Mouse (Mus musculus) limb, embryonic 15.5 days (tissue): ENCODE measurements around the gene Acer1. TPM values are rescaled to one million over a fixed set of nuclear protein-coding genes. Genes with fewer than 3 reads are reported as not detected.
A peak's percentile ranks its signal among the peaks of the same experiment; 100 is the strongest.

Experiments used
- ATAC-seq: fragments of 200-750 bp; cut with Nextera tagmentation; 2 replicates; pipeline ENCODE4 v1.8.0; 2017; ENCODE audit warnings: low read depth, moderate TSS enrichment; ENCODE audit not compliant: insufficient number of reproducible peaks, low FRiP score, low TSS enrichment
- H3K27ac ChIP-seq: fragments of 300-500 bp; sonication (generic); 2 replicates; pipeline ENCODE4 v1.5.1; 2015; ENCODE audit warnings: moderate library complexity, mild to moderate bottlenecking, inconsistent platforms
- H3K27me3 ChIP-seq: fragments of 300-500 bp; sonication (generic); 2 replicates; pipeline ENCODE4 v1.6.1; 2015; ENCODE audit warnings: inconsistent platforms
- H3K36me3 ChIP-seq: fragments of 300-500 bp; sonication (generic); 2 replicates; pipeline ENCODE4 v1.6.1; 2015; ENCODE audit warnings: inconsistent platforms
- H3K4me1 ChIP-seq: fragments of 300-500 bp; sonication (generic); 2 replicates; pipeline ENCODE4 v1.6.1; 2015; ENCODE audit warnings: inconsistent platforms
- H3K4me2 ChIP-seq: fragments of 300-500 bp; sonication (generic); 2 replicates; pipeline ENCODE4 v1.6.1; 2015; ENCODE audit warnings: mild to moderate bottlenecking, inconsistent platforms
- H3K4me3 ChIP-seq: fragments of 300-500 bp; sonication (generic); 2 replicates; pipeline ENCODE4 v1.5.1; 2015; ENCODE audit warnings: mild to moderate bottlenecking, inconsistent platforms
- H3K9ac ChIP-seq: fragments of 300-500 bp; sonication (generic); 2 replicates; pipeline ENCODE4 v1.6.1; 2015; ENCODE audit warnings: inconsistent platforms
- H3K9me3 ChIP-seq: fragments of 300-500 bp; sonication (generic); 2 replicates; pipeline ENCODE4 v1.6.1; 2016; ENCODE audit warnings: inconsistent platforms
- WGBS: fragments of 180-500 bp; shearing (Covaris S2); methylation state at CpG from one replicate; pipeline ENCODE4 v1.1.7; 2015; 5-methylcytosine and 5-hydroxymethylcytosine counted together
- polyA plus RNA-seq: library from polyadenylated mRNA; unstranded; fragments of >200 nt; fragmentation: Nextera tagmentation; extraction: Ambion mirVana; gene quantifications from 2 replicates; pipeline ENCODE4 v1.2.1, GENCODE M21; 2015

Acer1 gene
- 20.5 and 24.0 TPM in 2 replicates for polyA plus RNA-seq

DNA sequence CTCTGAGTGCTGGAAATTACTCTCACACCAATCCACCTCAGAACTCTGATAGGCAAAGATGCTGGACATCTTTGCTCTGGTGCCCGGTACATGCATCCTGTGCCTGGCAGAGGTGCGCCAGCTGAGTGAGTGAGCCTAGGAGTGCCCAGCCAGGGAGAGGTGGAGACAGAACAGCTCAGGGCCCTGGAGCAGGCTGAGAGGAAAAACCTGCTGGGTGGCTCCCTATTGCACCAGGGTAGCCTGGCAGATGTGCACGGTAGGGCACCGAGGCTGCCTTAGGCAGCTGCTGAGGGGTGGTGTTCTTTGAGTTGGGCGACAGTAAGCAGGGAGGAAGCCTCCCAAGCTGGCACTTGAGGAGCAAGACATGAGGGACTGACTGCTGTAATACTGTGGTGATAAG is at the start of gene Acer1:
Acer1 (minus strand) TSS at position 114 of the 400 bp plus-strand sequence.
- no peaks in the 10 kb centered on the region for H3K36me3 ChIP-seq
- H3K9ac ChIP-seq = no peak within 1 kb of the TSS
- H3K9me3 ChIP-seq = no peaks in the 10 kb centered on the region
- no peak within 1 kb of the TSS for H3K4me3 ChIP-seq
- no peak for ATAC-seq
- no peak within 1 kb of the TSS for H3K4me2 ChIP-seq
- WGBS = 67% methylated on average over 5 of the region's 5 CpGs
- no peak within 1 kb of the TSS; the same call in 1 of the 2 replicates for H3K27ac ChIP-seq
- no peaks in the 10 kb centered on the region for H3K27me3 ChIP-seq
- H3K4me1 ChIP-seq = no peaks in the 10 kb centered on the region

DNA sequence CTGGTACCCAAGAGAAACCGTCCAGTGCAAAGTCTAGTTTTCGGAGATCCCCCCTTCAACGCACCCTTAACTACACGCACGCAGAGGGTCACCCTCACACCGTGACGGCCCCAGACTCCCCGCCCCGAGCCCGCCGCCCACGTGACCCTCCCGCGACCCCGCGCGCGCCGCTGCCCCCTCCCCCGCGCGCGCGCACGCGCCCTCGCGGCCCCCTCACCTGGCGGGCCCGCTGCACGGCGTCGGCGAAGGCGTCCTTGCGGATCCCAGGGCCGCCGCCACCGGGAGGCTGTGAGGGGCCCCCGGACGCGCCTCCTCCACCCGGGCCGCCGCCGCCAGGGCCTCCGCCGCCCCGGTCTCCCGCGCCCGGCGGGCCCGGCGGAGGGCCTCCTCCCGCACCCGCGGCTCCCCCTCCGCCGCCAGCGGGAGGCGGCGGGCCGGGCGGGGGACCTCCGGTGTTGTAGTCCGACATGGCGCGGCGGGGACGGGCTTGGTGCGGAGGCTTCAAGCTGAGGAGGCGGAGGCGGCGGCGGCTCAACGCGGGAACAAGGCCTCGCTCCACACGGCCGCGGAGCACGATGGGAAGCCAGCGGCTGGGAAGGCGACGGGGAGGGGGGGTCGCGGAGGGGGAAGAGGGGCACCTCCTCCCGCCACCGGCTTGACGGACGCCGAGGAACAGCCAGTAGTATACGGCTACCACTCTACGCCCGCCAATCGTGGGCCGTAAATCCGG is 49.2 kb upstream of the Acer1 start, which contains the start of gene Khsrp:
Khsrp (minus strand) TSS at position 592 of the 730 bp plus-strand sequence.
- peak within 1 kb of the TSS; percentile 74 for H3K4me2 ChIP-seq
- H3K9me3 ChIP-seq = no peaks in the 10 kb centered on the region
- H3K36me3 ChIP-seq = peaks cover 28% of the 10 kb centered on the region
- peaks cover 16% of the 10 kb centered on the region for H3K4me1 ChIP-seq
- H3K27ac ChIP-seq = peak within 1 kb of the TSS; percentile 93
- peak within 1 kb of the TSS; percentile 96 for H3K4me3 ChIP-seq
- ATAC-seq = no peak
- H3K27me3 ChIP-seq = no peaks in the 10 kb centered on the region
- H3K9ac ChIP-seq = peak within 1 kb of the TSS; percentile 100
- under 1% methylated on average over 69 of the region's 99 CpGs for WGBS

GRCm38 (mm10) chr17:57029691-57030090 is 47.8 kb upstream of the Acer1 start:
- no peaks in the 10 kb centered on the region for H3K9me3 ChIP-seq
- peak overlapping the region; percentile 74 for H3K4me2 ChIP-seq
- no peaks in the 10 kb centered on the region for H3K27me3 ChIP-seq
- peaks cover 42% of the 10 kb centered on the region for H3K36me3 ChIP-seq
- H3K4me3 ChIP-seq = peak overlapping the region; percentile 96
- no peak overlapping the region for H3K27ac ChIP-seq
- peak overlapping the region; percentile 100; the same call in 1 of the 2 replicates for H3K9ac ChIP-seq
- H3K4me1 ChIP-seq = peaks cover 16% of the 10 kb centered on the region
- WGBS = 37% methylated on average over 8 of the region's 8 CpGs
- ATAC-seq = no peak

GRCm38 (mm10) chr17:57027471-57027870 is 45.5 kb upstream of the Acer1 start:
- no peaks in the 10 kb centered on the region for H3K9me3 ChIP-seq
- no peak overlapping the region for H3K9ac ChIP-seq
- no peak for ATAC-seq
- H3K4me1 ChIP-seq = peaks cover 15% of the 10 kb centered on the region
- no peak overlapping the region for H3K4me3 ChIP-seq
- H3K27me3 ChIP-seq = no peaks in the 10 kb centered on the region
- WGBS = 89% methylated on average over 4 of the region's 4 CpGs
- H3K27ac ChIP-seq = no peak overlapping the region
- no peak overlapping the region for H3K4me2 ChIP-seq
- H3K36me3 ChIP-seq = peaks cover 64% of the 10 kb centered on the region

GRCm38 (mm10) chr17:57020960-57021359 is 39.0 kb upstream of the Acer1 start:
- H3K4me3 ChIP-seq = no peak overlapping the region
- no peak overlapping the region for H3K27ac ChIP-seq
- no peak for ATAC-seq
- H3K9ac ChIP-seq = no peak overlapping the region
- H3K4me2 ChIP-seq = no peak overlapping the region
- no peaks in the 10 kb centered on the region for H3K4me1 ChIP-seq
- 91% methylated on average over 5 of the region's 5 CpGs for WGBS
- no peaks in the 10 kb centered on the region for H3K27me3 ChIP-seq
- peaks cover 65% of the 10 kb centered on the region for H3K36me3 ChIP-seq
- no peaks in the 10 kb centered on the region for H3K9me3 ChIP-seq

DNA sequence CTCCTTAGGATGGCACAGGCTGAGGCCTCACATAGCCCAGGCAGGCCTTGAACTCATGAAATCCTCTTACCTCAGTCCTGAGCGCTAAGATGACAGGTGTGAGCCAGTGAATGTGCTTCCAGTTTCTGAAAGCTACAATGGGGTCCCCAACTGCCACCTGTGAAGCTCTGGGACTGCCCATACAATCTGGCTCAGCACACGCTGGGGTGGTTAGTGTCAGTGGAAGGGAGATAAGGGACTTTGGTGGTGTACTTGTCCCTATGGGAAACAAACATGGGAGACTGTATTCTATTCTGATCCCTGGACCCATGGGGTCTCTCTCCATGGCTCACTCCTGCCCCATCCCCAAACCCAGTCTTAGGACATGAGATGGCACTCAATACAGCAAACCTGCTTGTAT is 37.8 kb upstream of the Acer1 start:
- H3K27ac ChIP-seq = no peak overlapping the region
- no peak overlapping the region for H3K9ac ChIP-seq
- peaks cover 53% of the 10 kb centered on the region for H3K36me3 ChIP-seq
- no peaks in the 10 kb centered on the region for H3K27me3 ChIP-seq
- no peaks in the 10 kb centered on the region for H3K9me3 ChIP-seq
- no peak for ATAC-seq
- 87% methylated on average over 2 of the region's 2 CpGs for WGBS
- H3K4me1 ChIP-seq = no peaks in the 10 kb centered on the region
- H3K4me3 ChIP-seq = no peak overlapping the region
- no peak overlapping the region for H3K4me2 ChIP-seq

- ATAC-seq = no peak
- Histone ChIP-seq H3K27me3 (no peaks in the 10 kb centered on the region), H3K36me3 (peaks cover 16% of the 10 kb centered on the region), H3K9ac (no peak overlapping the region), H3K9me3 (no peaks in the 10 kb centered on the region), H3K27ac (peak overlapping the region; percentile 95), H3K4me2 (peak overlapping the region; percentile 81), H3K4me3 (peak overlapping the region; percentile 75), H3K4me1 (peaks cover 19% of the 10 kb centered on the region)
- WGBS = 69% methylated on average over 13 of the region's 13 CpGs
Measured at GRCm38 (mm10) chr17:57012245-57012795, 30.4 kb upstream of the Acer1 start.

- H3K9ac ChIP-seq = peak within 1 kb of the TSS; percentile 79
- peak within 1 kb of the TSS; percentile 95 for H3K27ac ChIP-seq
- peak; percentile 90 for ATAC-seq
- H3K9me3 ChIP-seq = no peaks in the 10 kb centered on the region
- peaks cover 25% of the 10 kb centered on the region for H3K36me3 ChIP-seq
- H3K27me3 ChIP-seq = no peaks in the 10 kb centered on the region
- H3K4me1 ChIP-seq = peaks cover 19% of the 10 kb centered on the region
- H3K4me2 ChIP-seq = peak within 1 kb of the TSS; percentile 81
- H3K4me3 ChIP-seq = peak within 1 kb of the TSS; percentile 75
- under 1% methylated on average over 51 of the region's 51 CpGs for WGBS
Measured at GRCm38 (mm10) chr17:57011236-57012141, 29.6 kb upstream of the Acer1 start, which contains the start of the genes Gtf2f1 and Gm17949. Gene Gtf2f1 (minus strand): TSS chr17:57011288. Gene Gm17949 (plus strand): TSS chr17:57011469.

DNA sequence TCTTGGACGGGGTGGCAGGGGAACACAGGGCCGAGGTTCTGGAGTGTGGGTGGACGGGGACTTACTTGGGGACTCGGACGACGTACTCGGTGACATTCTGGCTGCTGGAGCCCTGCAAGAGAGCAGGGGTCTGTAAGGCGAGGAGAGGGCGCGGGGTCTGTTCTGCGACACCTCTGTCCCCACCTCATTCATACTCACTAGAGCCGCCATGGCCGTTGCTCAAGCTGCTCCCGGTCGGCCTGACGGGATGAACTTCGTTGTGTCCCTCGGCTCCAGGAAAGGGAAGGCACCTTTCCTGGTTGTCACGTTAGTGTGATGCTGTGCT is 28.9 kb upstream of the Acer1 start:
- Histone ChIP-seq H3K27me3 (no peaks in the 10 kb centered on the region), H3K4me1 (peaks cover 19% of the 10 kb centered on the region), H3K27ac (peak overlapping the region; percentile 86), H3K9ac (peak overlapping the region; percentile 79), H3K36me3 (peaks cover 31% of the 10 kb centered on the region), H3K9me3 (no peaks in the 10 kb centered on the region), H3K4me2 (peak overlapping the region; percentile 81), H3K4me3 (peak overlapping the region; percentile 75)
- peak; percentile 41; the same call in 1 of the 2 replicates for ATAC-seq
- 1% methylated on average over 19 of the region's 19 CpGs for WGBS

GRCm38 (mm10) chr17:57007137-57007905 is 25.4 kb upstream of the Acer1 start:
- 96% methylated on average over 13 of the region's 13 CpGs for WGBS
- Histone ChIP-seq H3K9ac (no peak overlapping the region), H3K27me3 (no peaks in the 10 kb centered on the region), H3K9me3 (no peaks in the 10 kb centered on the region), H3K4me2 (no peak overlapping the region), H3K36me3 (peaks cover 66% of the 10 kb centered on the region), H3K4me3 (no peak overlapping the region), H3K4me1 (peaks cover 15% of the 10 kb centered on the region), H3K27ac (no peak overlapping the region; the same call in 1 of the 2 replicates)
- ATAC-seq = no peak

DNA sequence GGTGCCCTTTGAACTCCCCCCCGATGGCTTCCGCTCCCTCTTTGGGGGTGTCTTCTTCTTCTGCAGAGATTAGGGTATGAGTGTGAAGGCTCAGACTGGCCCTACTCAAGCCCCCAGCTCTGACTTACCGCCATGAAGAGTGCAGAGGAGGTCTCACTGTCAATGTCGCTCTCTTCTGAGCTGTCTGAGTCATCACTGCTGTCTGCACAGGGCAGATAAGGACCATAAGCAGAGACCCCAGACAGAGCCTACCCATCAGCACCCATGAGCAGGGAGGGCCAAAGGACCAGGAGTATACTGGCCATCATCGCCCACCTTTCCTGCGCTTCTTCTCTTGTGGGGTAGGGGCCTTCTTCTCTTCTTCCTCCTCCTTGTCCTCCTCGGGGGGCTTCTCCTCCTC is 22.1 kb upstream of the Acer1 start:
- no peaks in the 10 kb centered on the region for H3K9me3 ChIP-seq
- no peak overlapping the region for H3K27ac ChIP-seq
- no peaks in the 10 kb centered on the region for H3K4me1 ChIP-seq
- no peak for ATAC-seq
- 90% methylated on average over 7 of the region's 7 CpGs for WGBS
- no peak overlapping the region for H3K9ac ChIP-seq
- no peaks in the 10 kb centered on the region for H3K27me3 ChIP-seq
- no peak overlapping the region for H3K4me3 ChIP-seq
- no peak overlapping the region for H3K4me2 ChIP-seq
- peaks cover 79% of the 10 kb centered on the region for H3K36me3 ChIP-seq
